Mouse (Mus musculus) brown adipose tissue, adult 24 weeks (tissue): ENCODE data around the gene Cpne1. TPM values are rescaled to one million over a fixed set of nuclear protein-coding genes. Genes with fewer than 3 reads are reported as not detected.
A peak's percentile ranks its signal among the peaks of the same experiment; 100 is the strongest.

Experiments used
- H3K27ac ChIP-seq: fragments of 200-500 bp; replicated peaks from 2 replicates; pipeline ENCODE4 v1.5.1; 2012; ENCODE audit warnings: low read depth, mild to moderate bottlenecking, low read length
- H3K4me1 ChIP-seq: fragments of 200-500 bp; 2 replicates; pipeline ENCODE4 v1.6.1; 2012; ENCODE audit warnings: low read length, mixed read lengths; ENCODE audit not compliant: control insufficient read depth, insufficient read depth, insufficient read length
- H3K4me3 ChIP-seq: fragments of 200-500 bp; 2 replicates; pipeline ENCODE4 v1.5.1; 2012; ENCODE audit warnings: low read depth, mild to moderate bottlenecking, low read length, moderate library complexity; ENCODE audit not compliant: insufficient read depth
- polyA plus RNA-seq: library from polyadenylated mRNA; stranded (reverse); fragments of >200 nt; gene quantifications from 2 replicates; pipeline ENCODE4 v1.2.4, GENCODE M21; 2012; ENCODE audit not compliant: missing spikeins, insufficient read depth, insufficient read length

Gene Cpne1
- polyA plus RNA-seq, 1 experiment = 31.6 TPM

DNA sequence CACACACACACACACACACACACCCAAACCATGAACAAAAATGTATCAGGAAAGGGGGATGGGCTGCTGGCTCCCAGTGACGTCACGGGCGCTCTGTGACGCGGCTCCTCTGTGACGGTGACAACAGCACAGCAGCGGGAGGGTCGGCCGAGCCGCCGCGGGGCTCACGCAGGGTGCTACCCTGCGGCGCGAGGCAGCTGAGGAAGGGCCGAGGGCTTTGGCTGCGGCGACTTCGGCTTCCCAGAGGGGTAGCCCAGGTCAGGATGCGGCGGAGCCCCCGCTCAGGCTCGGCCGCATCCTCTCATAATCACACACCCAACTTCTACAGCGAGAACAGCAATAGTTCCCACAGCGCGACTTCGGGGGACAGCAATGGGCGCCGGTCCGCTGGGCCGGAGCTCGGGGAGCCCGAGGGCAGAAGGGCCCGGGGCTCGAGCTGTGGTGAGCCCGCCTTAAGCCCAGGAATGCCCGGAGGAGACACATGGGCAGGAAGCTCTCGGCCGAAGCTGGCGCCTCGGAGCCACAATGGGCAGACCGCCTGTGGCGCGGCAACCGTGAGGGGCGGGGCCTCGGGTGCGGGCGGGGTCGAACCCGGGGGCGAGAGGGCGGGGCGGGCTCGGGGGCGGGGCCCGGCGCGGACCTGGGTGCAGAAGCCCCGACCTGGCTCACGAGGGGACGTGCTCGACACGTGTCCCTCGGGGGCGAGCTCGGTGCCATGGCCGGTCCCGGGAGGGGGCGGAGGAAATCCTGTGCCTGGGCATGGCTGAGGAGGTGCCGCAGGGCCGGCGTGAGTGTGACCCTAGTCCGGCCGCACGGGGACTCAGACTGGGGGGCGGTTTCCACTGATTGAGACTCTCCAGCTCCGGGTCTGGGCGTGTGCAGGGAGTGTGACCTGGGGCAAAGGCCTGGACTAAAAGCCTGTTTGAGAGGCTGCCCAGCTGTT, 46.4 kb downstream of the Cpne1 start, which contains the start of gene Spag4:
Gene Spag4 (plus strand): TSS at position 77 of the 943 bp plus-strand sequence.
- no peaks in the 10 kb centered on the region for H3K4me1 ChIP-seq
- H3K27ac ChIP-seq = no peak within 1 kb of the TSS
- peak within 1 kb of the TSS; percentile 74 for H3K4me3 ChIP-seq

DNA sequence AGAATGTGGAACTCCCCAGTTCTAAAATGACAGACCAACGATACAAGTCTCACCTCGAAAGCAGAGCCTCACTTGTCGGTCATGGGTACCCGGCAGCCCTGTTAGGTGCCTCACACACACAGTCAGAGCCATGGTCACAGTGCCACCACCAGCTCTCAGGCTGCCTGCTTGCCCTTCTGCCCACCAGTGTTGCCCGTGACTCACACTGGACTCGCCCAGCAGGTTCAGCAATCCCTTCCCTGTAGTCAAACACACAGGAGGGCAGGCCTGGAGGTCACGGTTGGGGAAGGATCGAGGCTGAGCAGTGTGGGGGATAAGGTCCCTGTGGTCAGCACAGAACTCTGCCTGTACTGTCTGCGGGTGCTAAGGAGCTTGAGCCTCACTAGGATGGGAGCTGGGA, 58.9 kb downstream of the Cpne1 start, which contains the start of gene Fer1l4:
Gene Fer1l4 (minus strand): TSS at position 132 of the 400 bp plus-strand sequence.
- Histone ChIP-seq H3K4me1 (no peaks in the 10 kb centered on the region), H3K4me3 (no peak within 1 kb of the TSS), H3K27ac (no peak within 1 kb of the TSS)

DNA sequence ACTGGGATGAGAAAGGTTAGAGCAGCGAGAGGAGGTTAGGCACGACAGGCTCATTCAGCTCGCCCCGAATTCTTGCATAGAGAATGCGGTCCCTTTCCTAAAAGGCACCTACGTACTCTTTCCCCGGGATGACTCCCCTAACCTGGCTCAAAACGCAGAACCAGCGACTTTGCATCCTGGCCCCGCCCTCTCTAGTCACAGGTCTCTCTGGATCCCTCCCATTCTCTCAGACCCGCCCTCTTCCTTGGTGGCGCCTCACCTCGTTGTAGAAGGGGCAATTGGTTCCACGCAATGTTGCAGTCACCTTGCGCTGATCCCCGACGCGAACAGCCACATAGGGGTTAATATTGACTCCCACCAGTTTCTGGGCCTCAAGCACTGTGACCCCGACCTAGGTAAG, 63.8 kb downstream of the Cpne1 start:
- Histone ChIP-seq H3K4me1 (no peaks in the 10 kb centered on the region), H3K4me3 (no peak overlapping the region), H3K27ac (no peak overlapping the region)

DNA sequence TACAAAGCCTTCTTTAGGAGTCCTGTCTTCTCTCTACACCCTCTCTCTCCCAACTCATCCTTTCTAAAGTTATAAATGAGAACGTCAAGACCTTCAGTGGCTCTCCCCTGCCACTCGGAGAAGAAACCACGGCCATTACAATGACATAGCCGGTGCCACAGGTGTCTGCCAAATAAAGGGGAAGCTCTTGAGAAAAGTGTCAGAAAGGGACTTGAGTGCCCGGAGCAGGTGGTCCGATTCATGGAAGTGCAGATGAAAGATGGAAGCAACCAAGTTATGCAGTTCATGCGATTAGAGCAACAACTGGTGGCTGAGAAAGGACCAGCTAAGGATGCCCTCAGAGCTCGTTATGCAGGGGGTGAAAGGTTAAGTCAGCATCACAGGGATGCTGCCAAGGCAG, 68.9 kb downstream of the Cpne1 start:
- Histone ChIP-seq H3K4me1 (no peaks in the 10 kb centered on the region), H3K4me3 (no peak overlapping the region), H3K27ac (no peak overlapping the region)

DNA sequence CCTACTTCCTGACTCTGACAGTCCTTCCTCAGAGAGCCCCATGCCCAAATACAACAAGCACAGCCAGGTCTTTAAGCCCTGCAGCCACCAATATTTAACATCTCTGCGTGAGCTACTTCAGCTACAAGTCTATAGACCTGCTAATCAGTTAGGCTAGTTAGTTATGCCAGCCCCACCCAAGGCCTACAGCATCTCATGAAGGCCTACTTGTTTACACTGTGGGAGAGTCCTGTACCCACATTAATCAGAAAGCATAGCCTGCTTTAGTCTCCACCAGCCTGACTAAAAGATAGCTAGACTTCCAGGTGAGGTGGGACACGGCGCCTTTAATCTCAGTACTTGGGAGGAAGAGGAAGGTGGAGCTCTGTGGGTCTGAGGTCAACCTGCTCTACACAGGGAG, 72.4 kb downstream of the Cpne1 start:
- Histone ChIP-seq H3K27ac (no peak overlapping the region), H3K4me1 (no peaks in the 10 kb centered on the region), H3K4me3 (no peak overlapping the region)

DNA sequence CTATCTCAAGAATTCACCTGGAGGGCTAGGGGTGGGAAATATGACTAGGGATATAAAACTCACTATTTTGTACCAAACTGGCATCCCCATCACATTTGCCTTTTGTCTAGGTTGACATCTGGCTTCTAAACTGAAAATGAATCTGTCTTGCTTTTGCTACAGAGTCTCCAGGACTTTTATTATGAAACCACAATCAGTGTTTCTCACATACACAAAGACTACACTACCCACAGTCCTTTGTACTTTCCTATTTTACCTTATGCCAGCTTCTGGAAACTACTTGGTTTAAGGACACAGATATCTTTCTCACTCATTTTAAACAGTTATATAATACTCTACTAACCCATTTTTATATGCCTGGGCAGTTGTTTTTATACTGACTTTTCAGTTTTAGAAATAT, 86.3 kb downstream of the Cpne1 start:
- Histone ChIP-seq H3K4me3 (no peak overlapping the region), H3K4me1 (no peaks in the 10 kb centered on the region), H3K27ac (no peak overlapping the region)

Other genes with a start within 250 kb of the Cpne1 start
- gene Uqcc1, start 181.7 kb downstream of the Cpne1 start, polyA plus RNA-seq = 178 and 202 TPM in 2 replicates
- not detected in 2 replicates for gene Gm15557, start 171.2 kb downstream of the Cpne1 start, polyA plus RNA-seq
- 2.4 and 3.1 TPM in 2 replicates for gene Gdf5, start 166.6 kb downstream of the Cpne1 start, polyA plus RNA-seq
- gene Cep250, start 155.5 kb downstream of the Cpne1 start, polyA plus RNA-seq = 2.6 and 3.4 TPM in 2 replicates
- 2.4 and 2.6 TPM in 2 replicates for gene 6430550D23Rik, start 104.0 kb downstream of the Cpne1 start, polyA plus RNA-seq
- gene Ergic3, start 103.9 kb downstream of the Cpne1 start, polyA plus RNA-seq = 62.3 and 99.2 TPM in 2 replicates
- gene Fer1l4, start 59.0 kb downstream of the Cpne1 start, polyA plus RNA-seq = not detected in 2 replicates
- gene Spag4, start 46.8 kb downstream of the Cpne1 start, polyA plus RNA-seq = 4.0 and 5.4 TPM in 2 replicates
- 6.4 TPM in 2 replicates for gene Rbm12, start within 50 bp of the Cpne1 start, polyA plus RNA-seq
- gene Gm28036, start 15.1 kb upstream of the Cpne1 start, polyA plus RNA-seq = 2.9 and 4.3 TPM in 2 replicates
- gene Romo1, start 32.1 kb upstream of the Cpne1 start, polyA plus RNA-seq = 723 and 898 TPM in 2 replicates
- 107 and 161 TPM in 2 replicates for gene Nfs1, start 32.2 kb upstream of the Cpne1 start, polyA plus RNA-seq
- gene Rbm39, start 68.3 kb upstream of the Cpne1 start, polyA plus RNA-seq = 113 and 143 TPM in 2 replicates
- gene Phf20, start 84.5 kb upstream of the Cpne1 start, polyA plus RNA-seq = 9.1 and 17.5 TPM in 2 replicates
- gene Cnbd2, start 200.3 kb upstream of the Cpne1 start, polyA plus RNA-seq = 1.5 and 2.0 TPM in 2 replicates
- 42.6 and 48.3 TPM in 2 replicates for gene Scand1, start 200.7 kb upstream of the Cpne1 start, polyA plus RNA-seq